Mouse (Mus musculus) heart, postnatal 0 days (tissue): ENCODE results near the gene Arpc1a.

Experiments used
- CTCF ChIP-seq: IDR thresholded peaks from 2 replicates; pipeline ENCODE4 v1.5.1; 2016; ENCODE audit warnings: antibody characterized with exemption, control low read depth, low read depth
- EP300 ChIP-seq: IDR thresholded peaks from 2 replicates; pipeline ENCODE4 v1.6.1; 2016; ENCODE audit warnings: antibody characterized with exemption, low read depth

DNA sequence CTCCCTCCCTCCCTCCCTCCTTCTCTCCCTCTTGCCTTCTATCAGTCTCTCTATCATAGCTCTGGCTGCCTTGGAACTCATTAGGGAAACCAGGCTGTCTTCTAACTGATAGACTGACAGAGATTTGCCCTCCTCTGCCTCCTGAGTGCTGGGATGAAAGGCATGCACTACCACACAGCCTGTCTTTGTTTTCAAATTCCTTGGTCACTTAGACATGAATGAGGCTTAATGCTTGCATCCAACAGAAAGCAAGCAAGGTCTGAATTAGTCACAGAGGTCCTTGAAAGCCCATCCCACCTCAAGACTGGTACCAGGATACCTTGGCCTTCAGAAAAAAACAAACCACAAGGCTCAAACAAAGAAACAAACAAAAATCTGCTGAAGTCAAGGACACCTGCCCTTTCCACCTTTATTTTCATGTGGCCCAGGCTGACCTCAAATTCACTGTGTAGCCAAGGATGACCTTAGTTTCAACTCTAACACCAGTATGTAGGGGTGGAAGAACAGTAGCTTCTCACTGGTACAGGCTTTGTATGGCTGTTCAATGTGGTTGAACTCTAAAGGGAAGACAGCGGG lies 18.8 kb upstream of the Arpc1a start:
- TF ChIP-seq CTCF (no peak), EP300 (no peak)
